Mouse (Mus musculus): ENCODE data around the gene Gys1.

- no peak for TF ChIP-seq CTCF (IDR thresholded peaks at IDR 0.05; ENCODE audit: extremely low read depth, insufficient read depth, insufficient read length, insufficient replicate concordance)
- no peak for TF ChIP-seq POLR2A (IDR thresholded peaks at IDR 0.05; ENCODE audit: low read depth, low read length)
Observed at GRCm38 (mm10) chr7:45449974-45450373, 15.3 kb downstream of the Gys1 start.
